Mouse (Mus musculus) G1E (cell line): ENCODE measurements at regions not wholly inside any gene's neighbourhood (a gene's known extent, or its start where the extent isn't known, plus 50 kb on each side); places are given as distances from the start of the nearest gene placed in this dataset.

ENCODE experiments used
- CTCF ChIP-seq: IDR thresholded peaks from 2 replicates; pipeline ENCODE4 v1.5.1; 2012; ENCODE audit warnings: low read depth, low read length, inconsistent platforms, mixed read lengths
- GATA1 ChIP-seq: IDR thresholded peaks from 2 replicates; pipeline ENCODE4 v1.6.1; 2012; ENCODE audit warnings: borderline replicate concordance, low read length, inconsistent platforms, mixed read lengths

DNA sequence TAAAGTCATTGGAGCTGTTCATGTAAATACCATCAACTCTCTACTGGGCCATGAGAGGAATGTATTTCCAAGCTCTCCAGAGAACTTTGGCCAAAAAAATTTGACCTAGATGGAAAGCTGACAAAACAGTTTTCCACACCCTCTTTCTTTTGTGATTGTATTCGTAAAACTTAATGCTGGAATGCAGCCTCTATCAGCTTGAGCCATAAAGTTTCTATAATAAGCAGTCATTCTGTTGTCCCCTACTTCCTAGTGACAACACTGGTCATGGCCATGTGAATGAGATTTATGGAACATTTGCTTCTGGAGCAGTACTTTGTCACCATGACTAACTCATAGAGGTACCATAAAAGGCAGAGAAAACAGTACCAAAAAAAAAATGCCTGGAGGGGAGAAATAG, 805.0 kb upstream of the Lrrc6 start:
- no peak for TF ChIP-seq CTCF
- TF ChIP-seq GATA1: no peak
